Mouse (Mus musculus): ENCODE data around the gene Psap. TPM values are rescaled to one million over a fixed set of nuclear protein-coding genes. Genes with fewer than 3 reads are reported as not detected.

The Psap gene
- total and polyA plus RNA-seq, 2 experiments, result 227 to 584 TPM

DNA sequence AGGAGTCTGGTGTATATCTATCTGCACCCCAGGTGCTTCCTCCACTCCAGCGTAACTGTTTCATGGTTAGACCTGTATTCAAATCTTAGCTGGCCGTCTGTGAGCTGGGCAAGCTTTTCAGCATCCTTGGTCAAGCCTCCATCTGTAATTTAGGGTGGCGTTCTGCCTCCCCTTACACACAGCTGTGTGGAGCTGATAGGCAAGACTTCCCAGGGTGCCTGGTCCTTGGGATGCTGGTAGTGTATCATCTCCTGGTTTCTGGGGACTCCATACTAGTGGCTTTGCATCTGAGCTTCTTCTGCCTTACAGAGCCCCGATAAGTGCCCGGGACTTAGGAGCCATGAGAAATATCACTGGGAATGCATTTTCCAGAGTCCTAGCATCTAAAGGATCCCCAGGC lies 72.2 kb downstream of the Psap start:
- no peak overlapping the region for H3K9ac ChIP-seq (ENCODE audit: low read depth, low read length)
- H3K27ac ChIP-seq (replicated peaks; ENCODE audit: insufficient read depth, low read depth, low read length), result no peak overlapping the region
- WGBS, result 91% methylated on average over 5 of the region's 5 CpGs
- no peak for DNase-seq (ENCODE audit: extremely low read depth, low read depth, low spot score)
- H3K36me3 ChIP-seq (ENCODE audit: control insufficient read depth, insufficient read depth, low read length), result no peaks in the 10 kb centered on the region
- H3K27me3 ChIP-seq (ENCODE audit: control insufficient read depth, insufficient read depth, low read length), result no peaks in the 10 kb centered on the region
- H3K79me2 ChIP-seq (ENCODE audit: control insufficient read depth, insufficient read depth, low read length), result no peaks in the 10 kb centered on the region
- H3K4me3 ChIP-seq (ENCODE audit: insufficient read depth, low read depth, low read length), result no peak overlapping the region
- TF ChIP-seq POLR2A (IDR thresholded peaks at IDR 0.05; ENCODE audit: extremely low read depth, insufficient read depth, low read length) (no peak), CTCF (IDR thresholded peaks at IDR 0.05; ENCODE audit: low read depth, low read length) (no peak)
- peaks cover 6% of the 10 kb centered on the region for H3K4me1 ChIP-seq (ENCODE audit: control insufficient read depth, insufficient read depth, low read length)

- Histone ChIP-seq H3K4me1 (ENCODE audit: control insufficient read depth, insufficient read depth, low read length) (peaks cover 6% of the 10 kb centered on the region), H3K27ac (replicated peaks; ENCODE audit: insufficient read depth, low read depth, low read length) (no peak overlapping the region), H3K79me2 (ENCODE audit: control insufficient read depth, insufficient read depth, low read length) (no peaks in the 10 kb centered on the region), H3K27me3 (ENCODE audit: control insufficient read depth, insufficient read depth, low read length) (no peaks in the 10 kb centered on the region), H3K4me3 (ENCODE audit: insufficient read depth, low read depth, low read length) (peak overlapping the region; percentile 46; the same call in 1 of the 2 replicates), H3K9ac (ENCODE audit: low read depth, low read length) (no peak overlapping the region), H3K36me3 (ENCODE audit: control insufficient read depth, insufficient read depth, low read length) (no peaks in the 10 kb centered on the region)
- 64% methylated on average over 5 of the region's 5 CpGs for WGBS
- TF ChIP-seq CTCF (IDR thresholded peaks at IDR 0.05; ENCODE audit: low read depth, low read length), result no peak
- no peak for TF ChIP-seq POLR2A (IDR thresholded peaks at IDR 0.05; ENCODE audit: extremely low read depth, insufficient read depth, low read length)
- no peak for DNase-seq (ENCODE audit: extremely low read depth, low read depth, low spot score)
Observed at GRCm38 (mm10) chr10:60350077-60350804, 72.8 kb downstream of the Psap start.

DNA sequence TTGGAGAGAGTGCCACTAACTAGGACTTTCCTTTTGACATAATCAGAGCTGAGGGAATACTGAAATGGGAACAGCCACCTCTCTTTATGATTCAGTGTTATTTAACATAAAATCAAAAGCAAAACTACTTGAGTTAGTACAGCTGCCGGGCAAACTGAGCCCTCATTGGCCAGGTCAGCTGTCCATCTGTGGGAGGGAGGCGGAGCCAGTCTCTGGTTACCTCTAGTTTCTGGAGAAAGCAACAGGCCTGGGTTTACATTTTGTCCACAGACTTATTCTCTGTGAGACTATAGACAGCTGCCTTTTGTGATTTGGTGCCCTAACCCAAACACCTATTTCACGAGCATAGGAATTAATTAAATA lies 73.4 kb downstream of the Psap start:
- peak overlapping the region; percentile 46; the same call in 1 of the 2 replicates for H3K4me3 ChIP-seq (ENCODE audit: insufficient read depth, low read depth, low read length)
- H3K4me1 ChIP-seq (ENCODE audit: control insufficient read depth, insufficient read depth, low read length), result peaks cover 6% of the 10 kb centered on the region
- no peaks in the 10 kb centered on the region for H3K27me3 ChIP-seq (ENCODE audit: control insufficient read depth, insufficient read depth, low read length)
- H3K27ac ChIP-seq (replicated peaks; ENCODE audit: insufficient read depth, low read depth, low read length), result peak overlapping the region; percentile 22
- no peak for TF ChIP-seq POLR2A (IDR thresholded peaks at IDR 0.05; ENCODE audit: extremely low read depth, insufficient read depth, low read length)
- TF ChIP-seq CTCF (IDR thresholded peaks at IDR 0.05; ENCODE audit: low read depth, low read length), result no peak
- H3K36me3 ChIP-seq (ENCODE audit: control insufficient read depth, insufficient read depth, low read length), result no peaks in the 10 kb centered on the region
- WGBS, result 10% methylated on average over 3 of the region's 3 CpGs
- peak overlapping the region; percentile 2; the same call in 1 of the 2 replicates for H3K9ac ChIP-seq (ENCODE audit: low read depth, low read length)
- H3K79me2 ChIP-seq (ENCODE audit: control insufficient read depth, insufficient read depth, low read length), result no peaks in the 10 kb centered on the region
- peak; percentile 81 for DNase-seq (ENCODE audit: extremely low read depth, low read depth, low spot score)

GRCm38 (mm10) chr10:60351248-60351647 lies 73.8 kb downstream of the Psap start:
- no peaks in the 10 kb centered on the region for H3K79me2 ChIP-seq (ENCODE audit: control insufficient read depth, insufficient read depth, low read length)
- TF ChIP-seq POLR2A (IDR thresholded peaks at IDR 0.05; ENCODE audit: extremely low read depth, insufficient read depth, low read length) (no peak), CTCF (IDR thresholded peaks at IDR 0.05; ENCODE audit: low read depth, low read length) (no peak)
- WGBS, result 33% methylated on average over 3 of the region's 3 CpGs
- peak overlapping the region; percentile 22 for H3K27ac ChIP-seq (replicated peaks; ENCODE audit: insufficient read depth, low read depth, low read length)
- no peaks in the 10 kb centered on the region for H3K27me3 ChIP-seq (ENCODE audit: control insufficient read depth, insufficient read depth, low read length)
- H3K4me1 ChIP-seq (ENCODE audit: control insufficient read depth, insufficient read depth, low read length), result peaks cover 6% of the 10 kb centered on the region
- DNase-seq (ENCODE audit: extremely low read depth, low read depth, low spot score), result no peak
- peak overlapping the region; percentile 2; the same call in 1 of the 2 replicates for H3K9ac ChIP-seq (ENCODE audit: low read depth, low read length)
- no peak overlapping the region for H3K4me3 ChIP-seq (ENCODE audit: insufficient read depth, low read depth, low read length)
- H3K36me3 ChIP-seq (ENCODE audit: control insufficient read depth, insufficient read depth, low read length), result no peaks in the 10 kb centered on the region

DNA sequence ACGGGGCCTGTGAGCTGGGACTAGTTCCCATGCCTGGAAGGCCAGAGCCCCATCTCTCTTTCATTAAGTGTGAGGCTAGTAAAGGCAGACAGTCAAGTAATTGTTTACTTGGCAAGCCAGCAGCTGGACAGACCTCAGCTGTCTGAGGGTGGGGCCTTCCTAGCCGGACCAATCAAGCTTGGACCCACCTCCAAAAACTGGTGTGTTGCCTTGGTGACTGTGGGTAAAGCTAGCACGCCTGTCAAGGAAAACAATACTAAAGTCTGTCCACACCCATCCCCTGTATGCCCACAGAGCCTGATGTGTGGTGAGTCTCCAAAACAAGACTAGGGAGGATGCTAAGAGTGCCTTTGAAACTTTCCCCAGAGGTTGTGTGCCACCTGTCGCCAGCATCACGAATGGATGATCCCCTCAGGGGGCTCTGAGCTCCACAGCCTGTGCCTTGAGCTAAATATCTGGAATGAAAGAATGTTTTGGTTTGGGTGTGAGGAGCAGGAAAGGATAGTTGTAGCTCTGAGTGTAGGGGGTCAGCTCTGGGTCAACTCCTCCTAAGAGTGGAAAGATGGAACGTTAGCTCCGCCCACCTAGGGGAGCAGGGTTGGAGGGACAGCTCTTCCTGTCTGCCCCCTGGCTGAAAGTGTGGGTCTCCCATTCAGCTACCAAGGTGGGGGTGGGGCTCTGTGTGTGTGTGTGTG lies 74.5 kb downstream of the Psap start:
- H3K4me1 ChIP-seq (ENCODE audit: control insufficient read depth, insufficient read depth, low read length), result peaks cover 6% of the 10 kb centered on the region
- TF ChIP-seq POLR2A (IDR thresholded peaks at IDR 0.05; ENCODE audit: extremely low read depth, insufficient read depth, low read length) (no peak), CTCF (IDR thresholded peaks at IDR 0.05; ENCODE audit: low read depth, low read length) (no peak)
- no peak overlapping the region for H3K9ac ChIP-seq (ENCODE audit: low read depth, low read length)
- no peaks in the 10 kb centered on the region for H3K27me3 ChIP-seq (ENCODE audit: control insufficient read depth, insufficient read depth, low read length)
- DNase-seq (ENCODE audit: extremely low read depth, low read depth, low spot score), result peak; percentile 72
- no peak overlapping the region for H3K4me3 ChIP-seq (ENCODE audit: insufficient read depth, low read depth, low read length)
- 34% methylated on average over 7 of the region's 7 CpGs for WGBS
- H3K36me3 ChIP-seq (ENCODE audit: control insufficient read depth, insufficient read depth, low read length), result no peaks in the 10 kb centered on the region
- no peaks in the 10 kb centered on the region for H3K79me2 ChIP-seq (ENCODE audit: control insufficient read depth, insufficient read depth, low read length)
- H3K27ac ChIP-seq (replicated peaks; ENCODE audit: insufficient read depth, low read depth, low read length), result peak overlapping the region; percentile 22; the same call in 1 of the 2 replicates

Other genes with a start within 250 kb of the Psap start
- 0.18 and 0.40 TPM in 2 replicates for gene Spock2, start 171.4 kb upstream of the Psap start, total RNA-seq (2014; rRNA removed)
- 0.34 and 0.40 TPM in 2 replicates for gene Spock2, start 171.4 kb upstream of the Psap start, polyA plus RNA-seq (2012; rRNA removed)
- 0.09 and 0.13 TPM in 2 replicates for gene Chst3, start 58.4 kb upstream of the Psap start, total RNA-seq (2014; rRNA removed)
- gene Chst3, start 58.4 kb upstream of the Psap start, polyA plus RNA-seq (2012; rRNA removed), result 0.20 and 0.43 TPM in 2 replicates
- gene Vsir, start 69.2 kb downstream of the Psap start, total RNA-seq (2014; rRNA removed), result 5.3 and 5.8 TPM in 2 replicates
- gene Vsir, start 69.2 kb downstream of the Psap start, polyA plus RNA-seq (2012; rRNA removed), result 5.6 and 8.1 TPM in 2 replicates
- gene Gm17455, start 122.1 kb downstream of the Psap start, total RNA-seq (2014; rRNA removed), result not detected in 2 replicates
- gene Gm17455, start 122.1 kb downstream of the Psap start, polyA plus RNA-seq (2012; rRNA removed), result not detected in 2 replicates

Measured in liver, adult 2 months (tissue).